Mouse (Mus musculus) intestine, embryonic 14.5 days (tissue): ENCODE data around the gene Fam71e1. TPM values are rescaled to one million over a fixed set of nuclear protein-coding genes. Genes with fewer than 3 reads are reported as not detected.
A peak's percentile ranks its signal among the peaks of the same experiment; 100 is the strongest.

ENCODE experiments used
- ATAC-seq: fragments of 200-750 bp; cut with Nextera tagmentation; replicated peaks from 2 replicates; pipeline ENCODE4 v1.8.0; 2017; ENCODE audit warnings: low read depth, moderate number of reproducible peaks, moderate TSS enrichment, moderate library complexity; ENCODE audit not compliant: low FRiP score, low TSS enrichment
- DNase-seq: peaks from one replicate; pipeline ENCODE4 v3.0.0-alpha.2; 2018; ENCODE audit warnings: low spot score
- H3K27ac ChIP-seq: fragments of 300-500 bp; sonication (generic); 2 replicates; pipeline ENCODE4 v1.5.1; 2014; ENCODE audit warnings: low read depth, mild to moderate bottlenecking, control low read depth
- H3K27me3 ChIP-seq: fragments of 300-500 bp; sonication (generic); replicated peaks from 2 replicates; pipeline ENCODE4 v1.6.1; 2014; ENCODE audit warnings: low read length, control low read depth; ENCODE audit not compliant: control insufficient read depth, insufficient read depth
- H3K36me3 ChIP-seq: fragments of 300-500 bp; sonication (generic); 2 replicates; pipeline ENCODE4 v1.6.1; 2014; ENCODE audit warnings: low read length, control low read depth; ENCODE audit not compliant: control insufficient read depth, insufficient read depth
- H3K4me1 ChIP-seq: fragments of 300-500 bp; sonication (generic); replicated peaks from 2 replicates; pipeline ENCODE4 v1.6.1; 2014; ENCODE audit warnings: low read length, control low read depth, mixed read lengths; ENCODE audit not compliant: control insufficient read depth, insufficient read depth
- H3K4me2 ChIP-seq: fragments of 300-500 bp; sonication (generic); 2 replicates; pipeline ENCODE4 v1.6.1; 2014; ENCODE audit warnings: low read length
- H3K4me3 ChIP-seq: fragments of 300-500 bp; sonication (generic); 2 replicates; pipeline ENCODE4 v1.5.1; 2014; ENCODE audit warnings: low read depth, low read length, control low read depth, mixed read lengths
- H3K9ac ChIP-seq: fragments of 300-500 bp; sonication (generic); 2 replicates; pipeline ENCODE4 v1.6.1; 2014; ENCODE audit warnings: mild to moderate bottlenecking, low read length
- H3K9me3 ChIP-seq: fragments of 300-500 bp; sonication (generic); 2 replicates; pipeline ENCODE4 v1.6.1; 2016; ENCODE audit warnings: low read length, control low read depth; ENCODE audit not compliant: control insufficient read depth
- WGBS: fragments of 180-500 bp; shearing (Covaris S2); extraction: QIAGEN DNeasy Blood & Tissue Kit; methylation state at CpG from one replicate; pipeline ENCODE4 v1.1.7; 2014; 5-methylcytosine and 5-hydroxymethylcytosine counted together
- polyA plus RNA-seq: library from polyadenylated mRNA; unstranded; fragments of >200 nt; fragmentation: Nextera tagmentation; extraction: Ambion mirVana; gene quantifications from 2 replicates; pipeline ENCODE4 v1.2.1, GENCODE M21; 2014

Fam71e1 gene
- polyA plus RNA-seq, 1 experiment from 2014 or later, result 11.5 TPM

DNA sequence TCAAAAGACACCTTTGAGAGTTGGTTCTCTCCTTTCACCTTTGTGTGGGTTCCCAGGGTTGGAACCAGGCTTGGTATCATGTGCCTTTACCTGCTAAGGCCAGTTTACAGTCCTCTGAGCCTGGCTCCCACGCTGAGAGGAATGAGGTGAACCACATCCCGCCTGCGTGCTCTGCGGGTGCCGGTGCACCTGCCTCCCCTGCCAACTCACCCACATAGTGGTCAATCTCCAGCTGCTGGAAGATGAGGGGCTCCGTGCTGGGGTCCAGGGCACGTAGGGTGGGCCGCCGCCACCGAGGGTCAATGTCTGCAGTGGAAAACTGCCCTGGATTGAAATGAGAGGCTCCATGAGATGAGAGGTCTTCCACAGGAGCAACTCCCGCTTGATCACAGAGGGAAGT, 46.2 kb downstream of the Fam71e1 start:
- no peak overlapping the region for H3K9ac ChIP-seq
- no peak overlapping the region for H3K27ac ChIP-seq
- H3K9me3 ChIP-seq, result no peaks in the 10 kb centered on the region
- no peak overlapping the region for H3K4me3 ChIP-seq
- no peak for ATAC-seq
- H3K4me1 ChIP-seq, result peaks cover 7% of the 10 kb centered on the region
- peaks cover 50% of the 10 kb centered on the region for H3K36me3 ChIP-seq
- no peak overlapping the region for H3K4me2 ChIP-seq
- no peaks in the 10 kb centered on the region for H3K27me3 ChIP-seq
- DNase-seq, result no peak
- WGBS, result 91% methylated on average over 11 of the region's 11 CpGs

DNA sequence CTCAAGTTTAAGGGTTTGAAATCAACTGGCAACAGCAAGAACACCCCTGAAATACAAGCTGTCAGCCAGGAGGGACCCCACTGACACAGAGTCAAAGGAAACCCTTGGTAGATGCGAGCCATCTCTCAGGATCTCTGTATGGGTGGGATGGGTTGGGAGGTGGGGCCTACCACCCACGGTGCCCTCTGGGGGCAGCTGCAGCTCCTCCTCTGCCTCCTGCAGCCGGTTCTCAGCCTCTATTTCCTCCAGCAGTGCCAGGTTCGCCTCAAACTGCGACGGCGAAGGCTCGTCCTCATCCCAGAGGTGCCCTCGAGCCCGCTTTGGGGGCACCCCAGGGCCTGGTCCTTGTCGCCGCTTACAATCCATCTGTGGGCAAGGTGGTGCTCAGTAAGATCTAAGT, 46.7 kb downstream of the Fam71e1 start:
- Histone ChIP-seq H3K27me3 (no peaks in the 10 kb centered on the region), H3K9me3 (no peaks in the 10 kb centered on the region), H3K4me1 (peaks cover 12% of the 10 kb centered on the region), H3K9ac (no peak overlapping the region), H3K4me3 (no peak overlapping the region), H3K27ac (no peak overlapping the region), H3K4me2 (no peak overlapping the region), H3K36me3 (peaks cover 45% of the 10 kb centered on the region)
- 82% methylated on average over 12 of the region's 12 CpGs for WGBS
- ATAC-seq, result no peak
- DNase-seq, result no peak

DNA sequence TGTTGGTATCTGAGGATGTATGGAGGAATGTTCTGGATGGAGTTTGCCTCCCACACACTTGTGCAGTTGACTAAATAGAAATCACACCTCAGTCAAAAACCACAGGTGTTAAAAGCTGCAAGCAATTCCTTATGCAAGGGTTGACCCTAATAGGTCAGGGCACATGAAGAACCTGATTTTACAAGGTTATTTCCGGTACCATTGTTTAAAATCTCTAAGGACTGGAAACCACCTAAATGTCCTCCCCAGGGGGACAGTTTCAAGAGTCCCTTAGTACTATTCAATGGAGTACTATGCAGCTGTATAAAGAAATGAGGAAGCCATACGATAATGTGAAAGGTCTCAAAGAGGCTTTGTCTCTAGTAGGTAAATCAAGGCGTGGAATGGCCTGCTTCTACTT, 49.9 kb downstream of the Fam71e1 start:
- DNase-seq, result no peak
- Histone ChIP-seq H3K27me3 (no peaks in the 10 kb centered on the region), H3K4me3 (no peak overlapping the region), H3K9ac (no peak overlapping the region), H3K4me1 (peaks cover 12% of the 10 kb centered on the region), H3K27ac (no peak overlapping the region), H3K4me2 (no peak overlapping the region), H3K36me3 (peaks cover 33% of the 10 kb centered on the region), H3K9me3 (no peaks in the 10 kb centered on the region)
- ATAC-seq, result no peak
- 98% methylated on average over 3 of the region's 3 CpGs for WGBS

DNA sequence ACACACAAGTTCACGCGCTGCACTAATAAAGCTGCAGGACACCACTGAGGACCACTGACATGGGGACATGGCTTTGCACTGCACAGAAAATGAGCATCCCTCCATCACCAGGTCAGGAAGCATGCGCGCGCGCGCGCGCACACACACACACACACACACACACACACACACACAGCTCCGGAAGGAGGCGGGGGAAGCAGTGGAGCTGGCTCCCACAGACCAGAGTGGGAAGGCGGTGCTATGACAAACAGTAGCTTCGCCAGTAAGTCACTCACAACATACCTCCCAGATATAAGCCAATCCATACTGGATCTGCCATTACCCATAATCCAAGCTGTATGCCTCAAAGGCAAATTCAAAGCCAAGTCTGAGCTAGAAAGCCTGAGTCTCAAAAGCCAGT, 50.7 kb downstream of the Fam71e1 start:
- no peak for DNase-seq
- peak overlapping the region; percentile 61; the same call in 1 of the 2 replicates for H3K9ac ChIP-seq
- H3K4me1 ChIP-seq, result peaks cover 12% of the 10 kb centered on the region

DNA sequence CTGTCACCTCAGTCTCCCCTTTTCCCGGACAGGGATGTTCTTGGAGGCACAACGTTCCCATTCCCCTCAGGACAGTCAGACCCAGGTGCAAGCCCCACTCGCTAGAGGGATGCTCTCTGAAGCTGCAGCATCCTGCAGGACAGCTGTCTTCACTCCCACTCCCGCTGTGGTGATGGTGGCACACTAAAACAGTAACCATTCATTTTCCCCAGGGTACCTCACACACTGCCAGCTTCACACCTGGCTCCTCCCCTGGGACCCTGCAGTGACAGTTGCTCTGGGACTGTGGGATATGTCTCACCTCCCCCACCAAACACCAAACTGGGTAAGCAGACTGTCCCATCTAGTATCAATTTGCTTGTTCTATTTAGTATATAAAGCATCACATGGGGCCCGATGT, 51.3 kb downstream of the Fam71e1 start:
- peak overlapping the region; percentile 53 for H3K4me3 ChIP-seq
- ATAC-seq (no peak), DNase-seq (no peak)
- H3K9ac ChIP-seq, result peak overlapping the region; percentile 61
- H3K36me3 ChIP-seq, result peaks cover 34% of the 10 kb centered on the region
- 21% methylated on average over 5 of the region's 5 CpGs for WGBS
- no peaks in the 10 kb centered on the region for H3K9me3 ChIP-seq
- H3K4me1 ChIP-seq, result peaks cover 13% of the 10 kb centered on the region
- H3K4me2 ChIP-seq, result peak overlapping the region; percentile 64
- H3K27me3 ChIP-seq, result no peaks in the 10 kb centered on the region
- no peak overlapping the region for H3K27ac ChIP-seq

More for the DNA sequence above, 50.7 kb downstream of the Fam71e1 start:
- H3K36me3 ChIP-seq, result peaks cover 37% of the 10 kb centered on the region
- ATAC-seq, result no peak
- no peaks in the 10 kb centered on the region for H3K9me3 ChIP-seq
- peak overlapping the region; percentile 64 for H3K4me2 ChIP-seq
- WGBS, result 90% methylated on average over 13 of the region's 13 CpGs
- H3K27me3 ChIP-seq, result no peaks in the 10 kb centered on the region
- H3K27ac ChIP-seq, result no peak overlapping the region
- H3K4me3 ChIP-seq, result no peak overlapping the region

DNA sequence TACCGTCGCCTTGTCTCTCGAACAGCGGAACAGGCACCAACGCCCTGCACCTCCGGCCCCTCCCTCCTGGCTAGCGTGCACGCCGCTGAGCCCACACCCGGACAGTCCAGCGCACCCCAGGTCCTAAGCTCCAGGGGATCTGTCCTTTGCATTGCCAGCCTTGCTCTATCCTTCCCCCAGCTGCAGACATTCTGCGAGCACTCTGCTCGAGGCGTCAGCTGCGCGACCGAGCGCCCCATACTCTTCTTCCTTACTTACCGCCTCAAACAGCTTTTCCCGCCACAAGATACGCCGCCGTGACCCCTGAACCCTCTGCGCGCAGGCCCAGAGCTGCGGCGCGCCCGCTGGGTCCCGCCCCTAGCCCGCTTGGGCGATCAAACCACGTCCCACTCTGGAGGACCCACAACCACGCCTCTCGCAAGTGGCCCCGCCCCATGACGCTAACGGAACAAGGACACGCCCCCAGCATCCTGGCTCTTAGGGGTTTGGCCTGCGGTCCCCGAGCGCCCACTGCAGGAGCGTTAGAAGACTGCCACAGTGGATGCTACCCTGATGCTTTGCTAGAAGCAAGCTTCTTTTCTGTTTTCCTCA, 52.2 kb downstream of the Fam71e1 start, which contains the start of gene Pold1:
TSS of gene Pold1 (minus strand) at position 353 of the 591 bp plus-strand sequence.
- DNase-seq (peak; percentile 100), ATAC-seq (peak; percentile 93)
- Histone ChIP-seq H3K27ac (peak within 1 kb of the TSS; percentile 69; the same call in 1 of the 2 replicates), H3K9ac (peak within 1 kb of the TSS; percentile 61), H3K9me3 (no peaks in the 10 kb centered on the region), H3K4me3 (peak within 1 kb of the TSS; percentile 53), H3K4me1 (peaks cover 18% of the 10 kb centered on the region), H3K27me3 (no peaks in the 10 kb centered on the region), H3K36me3 (peaks cover 30% of the 10 kb centered on the region), H3K4me2 (peak within 1 kb of the TSS; percentile 64)
- under 1% methylated on average over 43 of the region's 43 CpGs for WGBS

DNA sequence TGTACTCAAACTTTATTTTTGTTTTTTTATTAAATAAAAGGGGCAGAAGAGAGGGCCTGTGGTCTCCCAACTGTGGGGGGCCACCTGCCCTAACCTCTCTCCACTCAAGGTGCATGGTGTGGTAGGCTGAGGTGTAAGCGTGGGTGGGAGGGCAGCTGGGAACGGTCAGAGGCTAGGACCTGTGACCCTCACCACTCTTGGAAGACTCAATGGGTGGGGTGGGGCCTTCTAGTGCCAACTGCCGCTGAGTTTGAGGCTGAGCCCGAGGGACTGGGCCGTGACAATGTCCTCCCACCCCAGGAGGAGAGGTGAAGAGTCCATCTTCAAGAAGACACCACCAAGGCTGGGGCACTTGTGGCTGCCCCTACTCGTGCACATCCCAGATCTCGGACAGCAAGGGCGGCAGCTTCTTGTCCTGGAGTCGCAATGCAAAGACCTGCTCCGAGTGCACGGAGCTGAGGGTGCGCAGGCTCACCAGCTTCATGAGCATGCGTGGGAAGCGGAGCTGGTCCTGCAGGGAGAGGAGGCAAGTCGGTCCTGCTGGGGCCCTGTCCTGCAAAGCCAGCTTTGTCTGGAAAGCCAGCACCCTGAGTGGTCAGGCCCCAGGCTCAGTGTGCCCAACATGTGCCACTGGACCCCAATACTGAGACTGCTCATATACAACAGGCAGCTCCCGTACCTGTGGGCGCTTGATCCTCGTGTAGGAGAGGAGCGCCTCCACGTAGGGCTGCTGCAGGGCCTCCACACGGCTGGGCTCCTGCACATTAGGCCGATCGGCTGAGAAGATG, 53.4 kb downstream of the Fam71e1 start:
- 94% methylated on average over 23 of the region's 23 CpGs for WGBS
- ATAC-seq, result no peak
- Histone ChIP-seq H3K9me3 (no peaks in the 10 kb centered on the region), H3K4me1 (peaks cover 18% of the 10 kb centered on the region), H3K4me3 (no peak overlapping the region), H3K27ac (no peak overlapping the region), H3K27me3 (no peaks in the 10 kb centered on the region), H3K4me2 (no peak overlapping the region), H3K36me3 (peaks cover 30% of the 10 kb centered on the region), H3K9ac (no peak overlapping the region)
- no peak for DNase-seq

DNA sequence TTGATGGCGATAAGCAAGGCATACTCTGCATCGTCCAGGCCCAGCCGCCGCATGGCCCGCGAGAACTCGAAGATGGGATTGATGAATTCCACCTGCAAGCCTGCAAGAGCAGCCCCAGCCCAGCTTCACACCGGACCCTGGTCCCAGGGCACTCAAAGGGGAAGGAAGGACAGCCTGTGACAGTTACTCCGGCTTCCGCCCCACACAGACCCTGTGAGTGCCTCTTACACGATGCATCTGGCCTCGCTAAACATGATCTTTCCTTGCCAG, 54.0 kb downstream of the Fam71e1 start:
- peaks cover 30% of the 10 kb centered on the region for H3K36me3 ChIP-seq
- no peaks in the 10 kb centered on the region for H3K9me3 ChIP-seq
- DNase-seq (no peak), ATAC-seq (no peak)
- peaks cover 18% of the 10 kb centered on the region for H3K4me1 ChIP-seq
- no peak overlapping the region for H3K4me3 ChIP-seq
- H3K9ac ChIP-seq, result no peak overlapping the region
- no peaks in the 10 kb centered on the region for H3K27me3 ChIP-seq
- 93% methylated on average over 12 of the region's 12 CpGs for WGBS
- no peak overlapping the region for H3K27ac ChIP-seq
- no peak overlapping the region for H3K4me2 ChIP-seq
